Mouse (Mus musculus) cerebellum, postnatal 10 days (tissue): Measurements from ENCODE around the gene Akr1c21.
"Not testable (repeated sequence)": the region's sequence is repeated elsewhere in the genome, so short reads cannot be mapped to it uniquely, and the experiment has no call there.

ENCODE experiments used
- DNase-seq, 2 experiments: peaks; one replicate each; pipeline ENCODE4 v3.0.0; 2021; ENCODE audit warnings: mixed read lengths in 2 of 2

The Akr1c21 gene

GRCm38 (mm10) chr13:4573871-4574270 is at the start of gene Akr1c21:
Akr1c21 (plus strand) TSS chr13:4574075.
- no peak for DNase-seq

- no peak for DNase-seq
These were observed 14.7 kb upstream of the Akr1c21 start for GRCm38 (mm10) chr13:4559143-4559542.

- DNase-seq: no peak
These were observed 13.4 kb upstream of the Akr1c21 start for GRCm38 (mm10) chr13:4560500-4560899.

- DNase-seq: no peak
These were observed 7.9 kb upstream of the Akr1c21 start for GRCm38 (mm10) chr13:4565996-4566395.

GRCm38 (mm10) chr13:4576921-4577320 is 3.0 kb downstream of the Akr1c21 start:
- no peak for DNase-seq

GRCm38 (mm10) chr13:4603431-4603830 is 29.6 kb downstream of the Akr1c21 start:
- DNase-seq: not testable (repeated sequence)

- no peak for DNase-seq
These were observed 32.9 kb downstream of the Akr1c21 start for GRCm38 (mm10) chr13:4606821-4607220.

- DNase-seq: no peak
These were observed 34.7 kb downstream of the Akr1c21 start for GRCm38 (mm10) chr13:4608530-4608929.

GRCm38 (mm10) chr13:4608961-4609409 is 35.1 kb downstream of the Akr1c21 start, which contains the start of gene Akr1e1:
Akr1e1 (minus strand) TSS chr13:4609174.
- peak; percentile 90 to 93 for DNase-seq

GRCm38 (mm10) chr13:4610902-4611301 is 37.0 kb downstream of the Akr1c21 start:
- DNase-seq: peak; percentile 17 to 42
